Mouse (Mus musculus): Measurements from ENCODE around the gene Cisd3.

Cisd3 gene

DNA sequence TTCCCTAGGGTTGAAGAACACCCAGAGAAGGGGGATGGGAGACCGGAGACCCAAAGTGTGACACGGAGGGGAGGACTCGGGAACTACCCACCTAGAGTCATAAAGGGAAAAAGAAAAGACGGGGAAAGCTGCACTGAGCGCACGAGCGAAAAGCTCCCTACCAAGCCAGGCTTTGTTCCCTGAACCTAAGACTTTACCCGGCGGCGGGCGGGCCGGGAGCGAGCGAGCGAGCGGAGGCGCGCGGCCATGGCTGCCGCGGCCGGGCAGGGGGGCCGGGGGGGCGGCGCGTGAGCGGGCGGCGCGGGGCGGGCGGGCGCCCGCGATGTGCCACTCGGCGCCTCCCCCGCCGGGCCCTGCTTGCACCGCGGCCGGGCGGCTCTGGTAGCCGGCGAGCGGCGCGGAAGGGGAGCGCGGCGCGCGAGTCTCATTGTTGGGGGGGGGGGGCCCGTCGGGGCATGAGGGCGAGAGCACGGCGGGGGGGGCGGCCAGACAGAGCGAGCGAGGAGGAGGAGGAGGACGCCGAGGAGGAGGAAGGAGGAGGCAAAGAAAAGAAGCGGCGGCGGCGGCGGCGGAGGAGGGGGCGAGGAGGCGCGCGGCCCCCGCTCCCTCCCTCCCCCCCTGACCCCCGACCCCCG, 22.6 kb upstream of the Cisd3 start, which contains the start of gene Mllt6:
Mllt6 (plus strand) TSS at position 522 of the 635 bp plus-strand sequence.
- DNase-seq (ENCODE audit: low read depth, low spot score) = peak; percentile 78

DNA sequence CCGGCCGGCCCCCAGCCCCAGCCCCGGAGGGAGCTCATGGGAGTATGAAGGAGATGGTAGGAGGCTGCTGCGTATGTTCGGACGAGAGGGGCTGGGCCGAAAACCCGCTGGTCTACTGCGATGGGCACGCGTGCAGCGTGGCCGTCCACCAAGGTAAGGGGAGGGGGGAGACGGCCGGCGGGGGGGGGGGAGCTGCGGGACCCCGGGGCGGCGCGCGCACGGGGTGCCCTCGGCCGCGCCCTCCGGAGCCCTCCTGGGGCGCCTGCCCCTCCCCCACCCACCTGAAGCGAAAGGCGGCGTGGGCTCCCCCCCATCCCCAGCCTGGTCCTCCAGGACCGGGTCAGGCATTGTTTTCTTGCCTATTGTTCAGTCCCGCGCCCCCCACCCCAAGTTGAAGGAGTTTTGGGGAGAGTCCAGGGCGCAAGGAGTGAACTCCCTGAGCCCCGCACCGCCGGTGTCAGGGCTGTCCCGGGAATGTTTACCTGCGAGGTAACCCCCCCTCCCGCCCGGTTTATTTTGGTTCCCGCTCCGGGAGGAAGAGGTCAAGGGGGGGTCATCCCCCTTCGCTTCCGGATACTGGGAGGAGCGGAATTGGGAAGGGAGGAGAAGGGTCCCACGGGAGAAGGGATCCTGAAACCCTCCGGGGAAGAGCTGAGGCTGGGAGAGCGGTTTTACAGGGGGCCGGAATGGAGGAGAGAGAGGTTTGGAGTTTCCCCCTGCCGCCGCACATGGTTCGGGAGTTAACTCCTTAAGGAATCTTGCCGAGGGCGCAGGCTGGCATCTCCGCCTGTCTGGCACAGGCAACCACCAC, 21.9 kb upstream of the Cisd3 start:
- peak; percentile 53 for DNase-seq (ENCODE audit: low read depth, low spot score)

DNA sequence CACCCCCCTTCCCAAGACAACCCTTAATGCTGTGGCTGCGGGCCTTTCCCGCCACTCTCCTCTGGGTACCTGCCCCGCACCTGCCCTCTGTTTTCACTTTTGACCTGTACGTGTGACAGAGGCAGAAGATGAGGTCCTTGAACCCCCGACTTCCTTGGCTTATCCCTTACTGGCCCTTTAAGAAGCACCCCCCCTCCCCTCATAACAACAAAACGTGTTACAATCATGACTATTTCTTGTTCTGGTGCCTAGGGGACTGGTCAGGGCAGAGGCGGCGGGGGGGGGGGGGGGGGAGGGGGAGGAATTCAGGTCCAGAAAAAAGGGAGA, 21.3 kb upstream of the Cisd3 start:
- no peak for DNase-seq (ENCODE audit: low read depth, low spot score)

DNA sequence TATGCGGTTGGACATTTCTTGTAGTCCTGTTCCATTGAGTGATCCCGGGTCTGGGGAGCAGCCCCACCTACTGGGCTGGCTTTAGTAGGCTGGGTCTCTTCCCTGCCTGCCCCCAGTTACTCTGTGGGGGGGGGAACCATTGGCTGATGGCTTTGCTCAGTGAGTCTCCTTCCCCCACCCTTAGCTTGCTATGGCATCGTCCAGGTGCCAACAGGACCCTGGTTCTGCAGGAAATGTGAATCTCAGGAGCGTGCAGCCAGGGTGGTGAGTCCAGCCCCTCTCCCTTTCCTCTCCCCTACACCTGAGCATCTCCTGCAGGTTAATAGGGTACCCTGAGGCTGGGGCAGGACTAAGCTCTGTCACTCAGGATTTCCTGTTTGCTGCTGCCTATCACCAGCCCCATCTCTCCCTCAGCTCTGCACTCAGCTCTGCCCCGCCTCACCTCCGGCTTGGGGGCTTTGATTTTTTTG, 20.8 kb upstream of the Cisd3 start:
- no peak for DNase-seq (ENCODE audit: low read depth, low spot score)

DNA sequence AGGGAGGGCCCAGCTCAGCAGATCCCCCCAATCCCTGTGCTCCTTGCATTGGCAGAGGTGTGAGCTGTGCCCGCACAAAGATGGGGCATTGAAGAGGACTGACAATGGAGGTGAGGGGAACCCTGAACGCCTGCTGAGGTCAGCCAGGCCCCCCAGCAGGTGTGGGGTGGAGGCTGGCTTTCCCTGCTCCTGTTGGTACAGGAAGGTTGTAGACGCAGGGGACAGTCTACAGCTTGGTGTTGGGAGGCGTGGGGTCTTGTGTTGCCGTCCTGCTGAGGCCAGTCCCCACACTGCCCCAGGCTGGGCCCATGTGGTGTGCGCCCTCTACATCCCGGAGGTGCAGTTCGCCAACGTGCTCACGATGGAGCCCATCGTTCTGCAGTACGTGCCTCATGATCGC, 20.2 kb upstream of the Cisd3 start:
- DNase-seq (ENCODE audit: low read depth, low spot score) = no peak

DNA sequence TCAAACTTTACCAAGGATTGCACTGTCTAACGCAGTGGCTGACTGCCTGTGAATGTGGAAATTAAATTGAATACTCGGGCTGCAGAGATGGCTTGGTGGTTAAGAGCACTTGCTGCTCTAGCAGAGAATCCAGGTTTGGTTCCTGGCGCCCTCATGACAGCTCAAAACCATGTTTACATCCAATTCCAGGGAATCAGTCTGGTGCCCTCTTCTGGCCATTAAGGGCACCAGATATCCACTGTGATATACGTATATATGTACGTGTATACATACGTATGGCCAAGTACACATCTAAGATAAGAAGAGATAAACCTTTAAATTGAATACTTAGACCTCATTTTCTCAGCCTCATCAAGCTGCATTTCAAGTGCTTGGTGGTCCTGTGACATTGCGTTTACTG, 19.4 kb upstream of the Cisd3 start:
- DNase-seq (ENCODE audit: low read depth, low spot score) = no peak

DNA sequence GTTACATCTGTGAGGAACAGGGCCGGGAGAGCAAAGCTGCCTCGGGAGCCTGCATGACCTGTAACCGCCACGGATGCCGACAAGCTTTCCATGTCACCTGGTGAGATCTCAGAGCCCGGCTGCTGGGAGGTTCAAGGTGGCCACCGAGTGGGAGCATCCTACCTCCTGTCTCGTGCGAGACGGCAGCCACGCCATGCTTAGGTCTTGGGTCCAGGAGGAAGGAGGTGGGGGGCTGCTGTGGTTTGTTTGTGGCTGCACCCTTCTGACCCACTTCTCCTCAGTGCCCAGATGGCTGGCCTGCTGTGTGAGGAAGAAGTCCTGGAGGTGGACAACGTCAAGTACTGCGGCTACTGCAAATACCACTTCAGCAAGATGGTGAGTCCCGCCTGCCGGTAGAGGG, 18.8 kb upstream of the Cisd3 start:
- DNase-seq (ENCODE audit: low read depth, low spot score) = no peak

DNA sequence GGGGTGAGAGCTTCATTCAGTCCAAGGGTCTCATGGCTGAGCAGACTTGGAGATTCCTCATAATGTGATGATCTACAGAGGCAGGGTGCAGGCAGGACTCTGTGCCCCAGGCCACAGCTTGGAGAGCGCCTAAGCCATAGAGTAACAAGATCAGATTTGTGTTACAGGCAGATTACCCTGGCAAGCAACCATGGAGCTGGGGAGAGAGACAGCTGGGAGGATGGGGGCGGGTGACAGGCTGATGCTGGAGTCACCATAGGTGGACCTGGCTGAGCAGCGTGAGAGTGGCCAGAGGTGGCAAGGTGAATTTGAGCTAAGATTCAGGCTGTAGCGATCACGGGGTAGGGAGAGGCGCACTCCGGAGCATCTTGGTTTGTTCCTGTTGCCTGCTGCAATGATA, 17.5 kb upstream of the Cisd3 start:
- DNase-seq (ENCODE audit: low read depth, low spot score) = no peak

DNA sequence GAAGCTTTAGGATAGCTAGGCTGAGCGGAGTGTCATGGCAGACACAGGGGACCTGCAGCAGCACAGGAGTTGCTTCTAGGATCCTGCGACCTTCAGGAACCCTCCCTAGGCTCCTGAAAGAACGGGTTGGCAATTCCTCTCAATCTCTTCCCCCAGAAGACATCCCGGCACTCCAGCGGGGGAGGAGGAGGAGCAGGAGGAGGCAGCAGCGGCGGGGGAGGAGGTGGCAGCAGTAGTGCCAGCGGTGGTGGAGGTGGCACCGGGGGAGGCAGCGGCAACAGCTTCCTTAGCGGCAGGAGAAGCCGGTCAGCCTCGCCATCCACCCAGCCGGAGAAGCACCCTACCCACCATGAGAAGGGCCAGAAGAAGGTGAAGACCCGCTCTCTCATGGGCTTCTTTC, 16.4 kb upstream of the Cisd3 start:
- DNase-seq (ENCODE audit: low read depth, low spot score) = no peak

DNA sequence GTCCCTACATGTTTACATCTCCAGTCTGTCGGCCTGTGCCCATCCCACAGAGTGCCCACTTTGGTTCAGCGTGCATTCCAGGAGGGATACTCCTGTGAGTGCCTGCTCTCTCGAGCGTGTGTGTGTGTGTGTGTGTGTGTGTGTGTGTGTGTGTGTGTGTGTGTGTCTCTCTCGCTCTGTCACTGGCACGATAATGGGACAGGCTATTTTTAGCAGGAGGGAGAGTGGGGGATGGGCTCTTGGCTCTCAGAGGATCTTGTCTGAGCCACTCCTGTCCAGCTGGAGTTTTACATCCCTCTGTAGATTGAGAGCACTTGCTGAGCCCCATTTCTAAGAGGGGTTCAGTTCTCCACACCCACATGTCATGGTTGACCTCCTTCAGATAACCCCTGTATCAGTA, 15.8 kb upstream of the Cisd3 start:
- DNase-seq (ENCODE audit: low read depth, low spot score) = no peak

DNA sequence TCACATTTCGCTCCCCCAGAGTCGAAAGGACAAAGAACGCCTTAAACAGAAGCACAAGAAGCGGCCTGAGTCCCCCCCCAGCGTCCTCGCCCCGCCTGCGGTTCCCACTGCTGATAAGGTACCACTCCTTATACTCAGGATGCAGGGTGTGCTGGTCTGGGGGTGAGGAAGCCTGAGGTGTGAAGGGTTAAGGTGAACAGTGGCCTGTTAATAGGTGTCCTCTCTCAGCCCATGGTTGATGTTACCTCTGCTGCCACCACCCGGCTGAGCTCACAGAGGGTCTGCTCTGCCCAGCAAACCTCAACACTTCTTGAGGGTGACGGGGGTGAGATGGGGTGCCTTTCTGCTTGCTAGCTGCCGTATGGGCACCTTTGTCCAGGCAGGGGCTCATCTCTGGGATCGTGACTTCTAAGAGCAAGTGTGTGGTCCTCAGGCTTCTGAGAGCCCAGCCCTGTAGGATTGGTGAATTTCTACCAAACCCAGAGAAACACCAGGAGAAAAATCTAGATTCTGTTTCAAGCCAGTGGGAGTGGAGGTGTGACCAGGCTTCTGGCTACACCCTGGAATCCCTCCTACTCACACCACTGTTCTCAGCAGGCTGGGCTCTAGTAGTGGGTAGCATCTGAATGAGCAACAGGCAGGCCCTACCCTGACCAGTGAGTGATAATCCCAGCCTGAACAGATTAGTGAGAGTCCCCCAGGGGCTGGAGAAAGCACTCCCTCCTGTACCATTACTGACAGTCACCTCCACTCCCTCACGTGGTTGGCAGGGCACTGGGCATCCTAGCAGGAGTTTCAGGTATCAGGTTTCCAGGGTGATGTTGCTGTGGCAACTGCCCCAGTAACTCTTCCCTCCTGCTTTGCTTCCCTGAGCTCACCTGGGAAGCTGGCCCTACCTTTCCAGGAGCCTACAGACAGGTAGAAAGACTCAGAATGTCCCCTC, 15.1 kb upstream of the Cisd3 start:
- DNase-seq (ENCODE audit: low read depth, low spot score) = no peak

DNA sequence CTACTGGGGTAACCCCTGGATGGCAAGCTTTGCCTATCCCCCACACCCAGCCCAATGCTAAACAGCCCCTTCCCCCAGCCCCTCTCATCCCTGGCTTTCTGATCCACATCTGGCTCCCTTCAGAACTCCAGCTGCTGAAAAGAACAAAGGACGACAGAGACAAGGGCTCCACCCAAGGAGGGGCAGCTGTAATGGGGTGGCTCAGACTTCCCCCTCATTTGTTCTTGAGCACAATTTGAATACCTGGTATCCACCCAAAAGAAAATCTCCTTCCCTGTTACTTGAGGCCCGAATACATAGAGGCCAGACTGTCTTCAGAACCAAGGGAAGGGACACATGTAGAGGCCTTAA, 14.5 kb upstream of the Cisd3 start:
- DNase-seq (ENCODE audit: low read depth, low spot score) = no peak

DNA sequence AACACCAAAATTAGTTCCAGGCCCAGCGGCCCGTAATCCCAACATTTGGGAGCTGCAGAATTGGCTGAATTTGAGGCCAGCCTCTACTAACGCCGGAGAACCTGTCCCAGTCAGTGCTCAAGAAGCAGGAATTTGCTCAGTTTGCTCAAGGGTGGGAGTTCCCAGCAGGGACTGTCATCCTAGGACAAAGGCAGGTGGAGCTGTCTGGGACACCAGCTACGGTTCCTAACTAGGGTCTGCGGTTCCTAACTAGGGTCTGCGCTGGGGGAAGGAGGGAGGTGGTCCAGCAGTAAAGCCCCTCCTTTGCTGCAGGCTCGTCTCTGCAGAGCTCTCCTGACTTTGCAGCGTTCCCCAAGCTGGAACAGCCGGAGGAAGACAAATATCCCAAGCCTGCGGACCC, 12.5 kb upstream of the Cisd3 start:
- DNase-seq (ENCODE audit: low read depth, low spot score) = no peak

DNA sequence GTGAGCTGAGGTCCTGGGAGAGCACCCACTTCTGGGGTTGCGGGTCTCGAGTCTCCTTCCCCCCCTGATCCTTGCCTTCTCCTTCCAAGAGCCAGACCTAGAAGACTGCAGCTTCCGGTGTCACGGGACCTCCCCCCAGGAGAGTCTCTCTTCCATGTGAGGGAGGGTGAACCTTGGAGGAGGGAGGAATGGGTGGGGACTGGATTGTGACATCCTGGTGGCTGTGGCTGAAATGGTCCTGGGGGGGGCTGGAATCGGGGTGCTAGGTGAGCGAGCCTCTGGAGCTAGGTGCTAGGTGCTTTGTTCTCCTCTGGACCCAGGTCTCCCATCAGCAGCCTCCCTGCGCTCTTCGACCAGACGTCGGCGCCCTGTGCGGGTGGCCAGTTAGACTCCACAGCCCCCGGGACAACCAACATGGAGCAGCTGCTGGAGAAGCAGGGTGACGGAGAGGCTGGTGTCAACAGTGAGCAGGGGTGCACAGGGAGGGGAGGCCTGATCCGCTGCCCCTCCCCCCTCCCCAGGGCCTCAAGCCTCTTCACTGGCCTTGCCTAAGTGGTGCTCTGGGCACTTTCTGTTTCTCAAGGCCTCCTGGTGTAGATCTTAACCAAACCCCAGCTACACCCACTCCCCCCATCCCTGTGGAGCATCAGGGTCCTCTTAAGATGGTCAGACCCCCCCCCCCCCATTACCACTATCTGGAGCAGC, 9.4 kb upstream of the Cisd3 start:
- DNase-seq (ENCODE audit: low read depth, low spot score) = no peak

DNA sequence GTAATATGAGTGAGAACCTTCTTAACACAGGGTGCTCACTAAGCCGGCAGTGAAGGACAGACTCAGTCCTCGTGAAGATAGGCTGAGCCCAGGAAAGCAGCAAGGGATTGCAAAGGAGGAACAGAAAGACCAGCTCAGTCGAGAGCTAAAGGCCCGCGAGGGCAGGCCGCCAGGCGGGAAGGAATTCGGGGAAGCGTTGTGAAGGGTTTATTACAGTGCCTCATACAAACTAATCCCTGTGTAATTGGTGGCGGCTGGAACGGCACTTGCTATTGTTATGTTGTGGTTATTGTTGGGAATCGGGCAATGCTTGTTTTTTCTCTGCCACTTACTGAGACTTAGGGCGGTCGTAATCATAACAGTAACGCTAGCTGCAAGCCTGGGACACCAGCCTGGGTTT, 8.2 kb upstream of the Cisd3 start:
- DNase-seq (ENCODE audit: low read depth, low spot score) = no peak

DNA sequence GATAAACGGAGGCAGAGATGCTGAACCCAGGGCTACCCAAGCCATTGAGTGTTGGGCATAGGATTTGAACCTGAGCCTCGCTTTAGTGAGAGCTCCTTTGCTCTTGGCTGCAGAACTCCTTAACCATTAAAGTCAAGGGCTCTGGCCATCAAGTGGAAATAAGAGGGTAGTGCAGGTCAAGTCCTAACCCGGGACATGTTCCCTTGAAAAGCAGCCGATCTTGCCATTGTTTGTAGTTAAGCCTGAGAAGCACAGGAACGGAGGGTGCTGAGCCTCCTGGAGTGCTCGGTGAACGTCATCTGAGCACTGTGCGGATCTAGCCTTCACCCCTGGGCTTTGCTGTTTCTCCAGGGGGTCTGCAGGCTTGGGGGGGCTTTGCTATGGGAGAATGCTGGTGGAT, 7.8 kb upstream of the Cisd3 start:
- DNase-seq (ENCODE audit: low read depth, low spot score) = no peak

DNA sequence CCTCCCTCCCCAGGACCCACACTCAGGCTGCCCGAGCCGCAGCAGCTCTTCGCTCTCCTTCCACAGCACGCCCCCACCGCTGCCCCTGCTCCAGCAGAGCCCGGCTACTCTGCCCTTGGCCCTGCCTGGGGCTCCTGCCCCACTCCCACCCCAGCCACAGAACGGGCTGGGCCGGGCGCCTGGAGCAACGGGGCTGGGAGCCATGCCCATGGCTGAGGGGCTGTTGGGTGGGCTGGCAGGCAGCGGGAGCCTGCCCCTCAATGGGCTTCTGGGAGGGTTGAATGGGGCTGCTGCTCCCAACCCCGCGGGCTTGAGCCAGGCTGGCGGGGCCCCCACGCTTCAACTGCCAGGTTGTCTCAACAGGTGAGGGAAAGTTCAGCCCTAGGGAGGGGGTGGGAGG, 7.3 kb upstream of the Cisd3 start:
- DNase-seq (ENCODE audit: low read depth, low spot score) = no peak

DNA sequence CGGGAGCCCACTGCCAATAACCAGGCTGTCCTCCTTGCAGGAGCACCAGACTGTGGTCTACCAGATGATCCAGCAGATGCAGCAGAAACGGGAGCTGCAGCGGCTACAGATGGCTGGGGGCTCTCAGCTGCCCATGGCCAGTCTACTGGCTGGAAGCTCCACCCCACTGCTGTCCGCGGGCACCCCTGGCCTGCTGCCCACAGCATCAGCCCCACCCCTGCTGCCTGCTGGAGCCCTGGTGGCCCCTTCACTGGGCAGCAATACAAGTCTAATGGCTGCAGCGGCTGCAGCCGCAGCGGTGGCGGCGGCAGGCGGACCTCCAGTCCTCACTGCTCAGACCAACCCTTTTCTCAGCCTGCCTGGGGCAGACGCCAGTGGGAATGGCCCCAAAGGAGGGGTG, 5.2 kb upstream of the Cisd3 start:
- DNase-seq (ENCODE audit: low read depth, low spot score) = no peak

DNA sequence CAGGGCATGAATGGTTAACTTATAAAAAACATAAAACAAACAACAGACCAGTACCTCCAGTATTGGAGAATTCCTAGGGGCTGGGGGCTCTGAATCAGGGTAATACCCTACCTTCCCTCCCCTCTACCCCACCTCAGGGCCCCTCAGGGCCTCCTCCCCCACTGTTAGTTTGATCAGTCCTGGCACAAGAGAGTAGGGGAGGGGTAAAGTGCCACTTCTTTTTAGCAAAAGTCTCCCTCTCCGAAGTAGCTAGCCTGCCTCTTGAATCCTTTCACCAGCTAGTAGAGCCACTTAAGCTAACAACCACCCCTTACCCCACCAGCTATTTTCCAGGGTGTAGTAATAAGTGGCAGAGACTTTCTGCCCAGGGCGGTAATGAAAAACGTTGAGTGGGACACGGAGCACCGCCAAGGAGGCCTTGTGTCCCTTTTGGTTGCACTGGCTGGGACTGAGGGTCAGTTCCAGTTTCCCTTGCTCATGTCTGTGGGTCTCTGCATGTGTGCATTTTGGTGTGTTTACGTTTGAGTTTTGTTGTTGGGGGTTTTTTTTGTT, 3.0 kb upstream of the Cisd3 start:
- no peak for DNase-seq (ENCODE audit: low read depth, low spot score)

DNA sequence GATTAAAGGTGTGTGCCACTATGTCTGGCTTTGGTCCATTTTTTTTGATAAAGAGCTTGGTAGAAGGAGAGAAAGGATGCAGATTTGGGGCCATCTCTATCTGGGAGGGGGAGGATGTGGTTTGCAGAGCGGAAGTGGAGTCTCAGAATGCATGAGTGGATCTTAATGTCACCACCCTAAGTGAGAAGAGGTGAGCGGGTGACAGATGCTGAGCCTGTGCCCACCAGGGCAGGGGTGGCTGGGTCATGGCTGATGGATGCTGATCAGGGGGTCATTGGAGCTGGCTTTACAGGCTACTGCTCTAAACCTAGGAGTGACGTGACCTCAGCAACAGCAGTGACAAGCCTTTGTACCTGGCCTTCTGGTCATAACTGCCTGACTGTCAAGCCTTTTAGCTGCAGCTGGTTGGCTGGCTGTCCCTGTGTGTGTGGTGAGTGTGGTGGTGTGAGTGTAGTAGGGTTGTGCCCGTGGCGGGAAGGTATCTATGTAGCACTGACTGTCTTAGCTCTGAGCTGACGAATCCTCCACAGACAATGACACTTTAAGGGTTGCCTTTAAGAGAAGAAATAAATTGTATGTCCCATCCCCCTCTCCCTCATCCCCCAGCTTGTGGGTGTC, 1.5 kb upstream of the Cisd3 start:
- DNase-seq (ENCODE audit: low read depth, low spot score) = no peak

DNA sequence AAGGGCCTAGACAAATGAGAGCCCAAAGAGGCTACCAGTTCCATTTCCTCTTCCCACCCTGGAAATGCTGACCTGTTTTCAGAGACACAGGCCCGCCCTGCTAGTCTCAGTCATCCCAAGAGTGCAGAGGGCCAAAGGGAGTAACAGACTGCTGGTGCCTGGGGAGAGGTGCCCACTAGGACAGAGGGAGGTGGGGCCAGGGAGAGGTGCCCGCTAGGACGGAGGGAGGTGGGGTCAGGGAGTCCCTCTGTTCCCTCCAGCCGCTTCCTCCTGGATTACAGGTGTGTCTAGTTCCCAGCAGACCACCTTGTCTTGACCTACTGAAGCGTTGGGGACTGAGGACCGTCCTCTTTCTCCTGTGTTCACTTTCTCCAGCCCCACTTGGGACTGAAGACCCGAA, 860 bp upstream of the Cisd3 start:
- no peak for DNase-seq (ENCODE audit: low read depth, low spot score)
